ENCODE assay signal across 17 mouse cellular contexts in the genomic region with DNA sequence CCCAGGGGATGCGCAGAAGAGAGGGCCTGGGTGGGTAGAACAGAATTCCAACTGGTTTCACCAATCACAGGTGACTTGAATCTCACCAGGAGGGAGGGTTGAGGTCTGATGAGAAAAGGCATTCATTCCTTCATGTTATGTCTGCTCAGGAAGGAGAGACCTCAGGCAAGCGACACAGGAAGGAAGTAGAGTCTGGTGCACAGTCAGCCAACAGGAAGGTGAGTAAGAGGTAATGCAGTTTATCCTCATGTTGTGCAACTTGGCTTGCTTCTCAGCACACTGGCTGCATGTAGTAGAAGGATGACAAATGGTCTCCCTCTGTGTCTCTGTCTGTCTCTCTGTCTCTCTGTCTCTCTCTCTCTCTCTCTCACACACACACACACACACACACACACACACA. TPM values are rescaled to one million over a fixed set of nuclear protein-coding genes. Genes with fewer than 3 reads are reported as not detected.
DNase-seq lines count a peak whose midpoint lies in the region; ATAC-seq and TF ChIP-seq lines count a peak whose summit lies in the region.
"Had no signal": no experiment of that assay in that cellular context is flagged by ENCODE, and none has a peak within 500 bp of the region (broad histone marks: within the 10 kb centered on the region; RNA-seq: fewer than 3 reads in every experiment).

No protein-coding gene starts in this region.

- H3K9ac ChIP-seq in hindbrain, postnatal 0 days (replicated peaks; ENCODE audit: low read length) = no peak overlapping the region
- H3K9ac ChIP-seq: midbrain, embryonic 15.5 days; neural tube, embryonic 12.5 days had no signal

- no peak overlapping the region for H3K4me2 ChIP-seq in hindbrain, postnatal 0 days (ENCODE audit: low read depth, low read length)
- H3K4me2 ChIP-seq: midbrain, embryonic 15.5 days; neural tube, embryonic 12.5 days had no signal

- peak; percentile 60 for DNase-seq in layer of hippocampus, adult 9-11 months
- no peak for DNase-seq in layer of hippocampus, postnatal 10 days (ENCODE audit: low spot score in 2 of 2)
- DNase-seq in B cell, adult 2 months = peak; percentile 34 to 35
- DNase-seq in adrenal gland, postnatal 4 days (ENCODE audit: low spot score in 2 of 2) = no peak
- no peak for DNase-seq in adrenal gland, adult (ENCODE audit: inconsistent age in 2 of 2, low spot score in 1 of 2)
- DNase-seq in hindbrain, postnatal 0 days (ENCODE audit: low spot score) = no peak
- DNase-seq: adrenal gland, postnatal 14 days; cerebellum, postnatal 10 days; heart, postnatal 36 days had no signal

- peak overlapping the region; percentile 50 for H3K4me3 ChIP-seq in megakaryocyte, embryonic 14.5 days (replicated peaks)
- H3K4me3 ChIP-seq in hindbrain, postnatal 0 days (ENCODE audit: low read length) = no peak overlapping the region
- H3K4me3 ChIP-seq: heart, embryonic 10.5 days; layer of hippocampus, adult 2 months; midbrain, embryonic 15.5 days; neural tube, embryonic 12.5 days had no signal

- H3K36me3 ChIP-seq in megakaryocyte, embryonic 14.5 days (replicated peaks; ENCODE audit: low read length) = peaks cover 83% of the 10 kb centered on the region
- no peaks in the 10 kb centered on the region for H3K36me3 ChIP-seq in hindbrain, postnatal 0 days (ENCODE audit: insufficient read depth, low read length)
- H3K36me3 ChIP-seq: heart, embryonic 10.5 days; midbrain, embryonic 15.5 days; neural tube, embryonic 12.5 days had no signal

- no peak for TF ChIP-seq CTCF in hindbrain, postnatal 0 days (IDR thresholded peaks at IDR 0.05; ENCODE audit: low read depth)

- ATAC-seq in granulocyte monocyte progenitor cell, adult 5-6 weeks (replicated peaks; ENCODE audit: poor library complexity, severe bottlenecking) = peak; percentile 72
- ATAC-seq in hindbrain, postnatal 0 days = no peak
- ATAC-seq: forebrain, embryonic 16.5 days; midbrain, embryonic 15.5 days had no signal

- H3K27me3 ChIP-seq in megakaryocyte, embryonic 14.5 days (replicated peaks) = no peaks in the 10 kb centered on the region
- H3K27me3 ChIP-seq in hindbrain, postnatal 0 days (ENCODE audit: insufficient read depth, low read length) = no peaks in the 10 kb centered on the region
- H3K27me3 ChIP-seq: midbrain, embryonic 15.5 days; neural tube, embryonic 12.5 days had no signal

- whole genome bisulfite sequencing in hindbrain, postnatal 0 days = 90% methylated on average over 2 of the region's 2 CpGs

- peaks cover 86% of the 10 kb centered on the region for H3K4me1 ChIP-seq in megakaryocyte, embryonic 14.5 days
- H3K4me1 ChIP-seq in hindbrain, postnatal 0 days (ENCODE audit: insufficient read depth, low read length) = no peaks in the 10 kb centered on the region
- H3K4me1 ChIP-seq: midbrain, embryonic 15.5 days had no signal

- no peaks in the 10 kb centered on the region for H3K9me3 ChIP-seq in megakaryocyte, embryonic 14.5 days
- no peaks in the 10 kb centered on the region for H3K9me3 ChIP-seq in hindbrain, postnatal 0 days (ENCODE audit: low read length)
- H3K9me3 ChIP-seq: heart, embryonic 10.5 days; midbrain, embryonic 15.5 days; neural tube, embryonic 12.5 days had no signal

- H3K27ac ChIP-seq in hindbrain, postnatal 0 days = no peak overlapping the region
- H3K27ac ChIP-seq: heart, embryonic 10.5 days; layer of hippocampus, adult 2 months; midbrain, embryonic 15.5 days; neural tube, embryonic 12.5 days had no signal

RNA-seq across cellular contexts. Expression of gene Gcnt1, which starts 33.1 kb away (rescaled TPM):
- total RNA-seq in layer of hippocampus, postnatal 10 days (2021) = 1 to 10 TPM; 1.8 to 2.2 TPM
- 18.2 and 22.2 TPM in 2 replicates for total RNA-seq in granulocyte monocyte progenitor cell, adult 5-6 weeks (2014; fragmentation: Nextera tagmentation)
- total RNA-seq in granulocyte monocyte progenitor cell, adult 5-6 weeks (2017) = 27.4 and 29.9 TPM in 2 replicates
- 0.73 TPM in 1 of 2 replicates, not detected in the other for polyA plus RNA-seq in megakaryocyte, embryonic 14.5 days (2012; ENCODE audit: insufficient read depth, low replicate concordance)
- 10 to 100 TPM in 1 of 2 experiments, 1 to 10 TPM in 1; 4.9 to 19.0 TPM for total RNA-seq in adrenal gland, postnatal 4 days (2021)
- 1.4 and 1.9 TPM in 2 replicates for total RNA-seq in hindbrain, postnatal 0 days (2014; rRNA removed)
- polyA plus RNA-seq in hindbrain, postnatal 0 days (2015; fragmentation: Nextera tagmentation; extraction: Ambion mirVana) = 0.34 and 0.43 TPM in 2 replicates
- total RNA-seq: MEL had no signal

RNA-seq across cellular contexts. Expression of gene Rfk, which starts 54.3 kb away (rescaled TPM):
- total RNA-seq in layer of hippocampus, postnatal 10 days (2021) = 10 to 100 TPM; 50.7 to 57.1 TPM
- total RNA-seq in granulocyte monocyte progenitor cell, adult 5-6 weeks (2014; fragmentation: Nextera tagmentation) = 32.9 and 41.9 TPM in 2 replicates
- 23.2 and 27.1 TPM in 2 replicates for total RNA-seq in granulocyte monocyte progenitor cell, adult 5-6 weeks (2017)
- polyA plus RNA-seq in megakaryocyte, embryonic 14.5 days (2012; ENCODE audit: insufficient read depth, low replicate concordance) = 15.5 and 50.4 TPM in 2 replicates
- 10 to 100 TPM; 66.4 to 73.2 TPM for total RNA-seq in adrenal gland, postnatal 4 days (2021)
- 60.3 and 61.8 TPM in 2 replicates for total RNA-seq in hindbrain, postnatal 0 days (2014; rRNA removed)
- 104 and 106 TPM in 2 replicates for polyA plus RNA-seq in hindbrain, postnatal 0 days (2015; fragmentation: Nextera tagmentation; extraction: Ambion mirVana)

Comparison
In these comparisons a context has a peak if more than half of its experiments do, and no peak if none do; other contexts are left out.
1. DNase-seq: peak in layer of hippocampus, adult 9-11 months (single experiment) and B cell, adult 2 months (2 of 2); none in layer of hippocampus, postnatal 10 days (0 of 2), adrenal gland, postnatal 4 days (0 of 2), adrenal gland, adult (0 of 2) and hindbrain, postnatal 0 days (single experiment).